Mouse (Mus musculus) adrenal gland, postnatal 10 days (tissue): ENCODE measurements around the gene Dnah3. TPM values are rescaled to one million over a fixed set of nuclear protein-coding genes. Genes with fewer than 3 reads are reported as not detected.

ENCODE experiments used
- DNase-seq: peaks from one replicate; pipeline ENCODE4 v3.0.0; 2021; ENCODE audit warnings: mixed read lengths
- total RNA-seq, 2 experiments: library from RNA; stranded (reverse); gene quantifications; 2 replicates each; pipeline ENCODE4 v1.2.3; 2021

Dnah3 gene
- total RNA-seq, 2 experiments from 2014 or later: 0.12 TPM; not detected in 1

- DNase-seq: no peak
These were observed 222.0 kb downstream of the Dnah3 start for GRCm38 (mm10) chr7:119873050-119873449.

Other genes starting within 250 kb of the Dnah3 start
- gene Lyrm1, start 199.4 kb downstream of the Dnah3 start, total RNA-seq: 1 to 10 TPM; 7.2 to 7.5 TPM
- 10 to 100 TPM; 26.7 to 48.0 TPM for gene Dcun1d3, start 199.0 kb downstream of the Dnah3 start, total RNA-seq
- gene Tmem159, start 7.1 kb upstream of the Dnah3 start, total RNA-seq: 10 to 100 TPM; 35.8 to 43.8 TPM
- under 1 TPM in 1 of 2 experiments, not detected in 1; 0.33 TPM for gene Zp2, start 50.0 kb upstream of the Dnah3 start, total RNA-seq
- 1 to 10 TPM; 1.1 to 2.5 TPM for gene Anks4b, start 78.6 kb upstream of the Dnah3 start, total RNA-seq
- 1 to 10 TPM; 1.5 to 2.7 TPM for gene Crym, start 106.8 kb upstream of the Dnah3 start, total RNA-seq
- not detected for gene Abca14, start 108.7 kb upstream of the Dnah3 start, total RNA-seq
- gene Abca15, start 233.4 kb upstream of the Dnah3 start, total RNA-seq: not detected